14 mouse cellular contexts compared by ENCODE assay signal in genomic region chrX:106092939-106093338, GRCm38 (mm10). TPM values are rescaled to one million over a fixed set of nuclear protein-coding genes. Genes with fewer than 3 reads are reported as not detected.
DNase-seq lines count a peak whose midpoint lies in the region; ATAC-seq lines count a peak whose summit lies in the region.
"Had no signal": no experiment of that assay in that cellular context is flagged by ENCODE, and none has a peak within 500 bp of the region (broad histone marks: within the 10 kb centered on the region; RNA-seq: fewer than 3 reads in every experiment).

No protein-coding gene starts in this region.

- H3K9ac ChIP-seq in forebrain, embryonic 15.5 days (replicated peaks), result no peak overlapping the region
- H3K9ac ChIP-seq: embryonic facial prominence, embryonic 13.5 days had no signal

- peak; percentile 41; the same call in 1 of the 2 replicates for ATAC-seq in forebrain, embryonic 15.5 days (replicated peaks)

- DNase-seq in heart, postnatal 4 days, result peak; percentile 10
- DNase-seq in heart, adult 18-20 months, result no peak
- peak; percentile 8 for DNase-seq in ovary, postnatal 36 days (ENCODE audit: low spot score)
- no peak for DNase-seq in ovary, postnatal 10 days (ENCODE audit: low spot score)
- DNase-seq in testis, postnatal 10 days (ENCODE audit: low spot score), result peak; percentile 33
- DNase-seq in urinary bladder, postnatal 14 days (ENCODE audit: low spot score), result no peak
- DNase-seq in cerebellum, adult 9-11 months, result no peak
- DNase-seq: adrenal gland, postnatal 14 days; cerebellum, adult 11-12 months; kidney, adult 18-20 months; spleen, adult 18-20 months; thymus, postnatal 25 days had no signal

- H3K36me3 ChIP-seq in forebrain, embryonic 15.5 days, result no peaks in the 10 kb centered on the region

- no peaks in the 10 kb centered on the region for H3K9me3 ChIP-seq in forebrain, embryonic 15.5 days
- H3K9me3 ChIP-seq: embryonic facial prominence, embryonic 13.5 days had no signal

- 29% methylated on average over 5 of the region's 5 CpGs for WGBS in forebrain, embryonic 15.5 days

- no peak overlapping the region for H3K4me2 ChIP-seq in forebrain, embryonic 15.5 days (replicated peaks)
- H3K4me2 ChIP-seq: embryonic facial prominence, embryonic 13.5 days had no signal

- no peaks in the 10 kb centered on the region for H3K4me1 ChIP-seq in forebrain, embryonic 15.5 days
- H3K4me1 ChIP-seq: embryonic facial prominence, embryonic 13.5 days had no signal

- no peak overlapping the region for H3K4me3 ChIP-seq in forebrain, embryonic 15.5 days
- H3K4me3 ChIP-seq: embryonic facial prominence, embryonic 13.5 days had no signal

- H3K27ac ChIP-seq in forebrain, embryonic 15.5 days (replicated peaks), result no peak overlapping the region
- H3K27ac ChIP-seq: embryonic facial prominence, embryonic 13.5 days had no signal

- H3K27me3 ChIP-seq in forebrain, embryonic 15.5 days, result no peaks in the 10 kb centered on the region
- H3K27me3 ChIP-seq: embryonic facial prominence, embryonic 13.5 days had no signal

RNA-seq across cellular contexts. Expression of gene Tlr13, which starts 50.1 kb away (rescaled TPM):
- under 1 TPM; 0.70 to 0.91 TPM for total RNA-seq in heart, postnatal 4 days (2021)
- total RNA-seq in heart, adult 18-20 months (2021), result 1 to 10 TPM; 1.0 to 1.1 TPM
- 0.23 and 0.33 TPM in 2 replicates for polyA plus RNA-seq in forebrain, embryonic 15.5 days (2015; fragmentation: Nextera tagmentation; extraction: Ambion mirVana)

Comparison
In these comparisons a context has a peak if more than half of its experiments do, and no peak if none do; other contexts are left out.
1. DNase-seq: peak in heart, postnatal 4 days (single experiment), ovary, postnatal 36 days (single experiment) and testis, postnatal 10 days (single experiment); none in heart, adult 18-20 months (0 of 2), ovary, postnatal 10 days (single experiment), urinary bladder, postnatal 14 days (single experiment) and cerebellum, adult 9-11 months (single experiment).